Mouse (Mus musculus) urinary bladder, postnatal 25 days (tissue): ENCODE data around the gene Copb1.
"Not testable (repeated sequence)": the region's sequence is repeated elsewhere in the genome, so short reads cannot be mapped to it uniquely, and the experiment has no call there.

Experiments
- DNase-seq: peaks from one replicate; pipeline ENCODE4 v3.0.0; 2022; ENCODE audit warnings: low spot score

Gene Copb1

DNA sequence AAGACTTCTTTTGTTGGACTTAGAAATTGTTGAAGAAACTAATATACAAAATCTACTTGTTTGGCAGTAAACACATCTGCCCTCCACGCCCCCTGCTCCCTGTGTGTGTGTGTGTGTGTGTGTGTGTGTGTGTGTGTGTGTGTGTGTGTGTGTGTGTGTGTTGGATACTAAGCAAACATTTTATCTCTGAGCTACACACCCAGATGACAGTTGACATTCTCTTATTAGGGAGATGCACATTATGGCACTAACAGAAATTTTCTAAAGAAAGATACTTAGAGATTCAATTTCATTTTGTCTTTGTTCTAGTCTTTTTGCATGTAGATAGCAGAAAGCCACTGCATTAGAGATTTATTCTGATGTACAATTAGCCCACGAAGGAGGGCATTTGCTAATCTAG lies 37.6 kb downstream of the Copb1 start:
- no peak for DNase-seq

DNA sequence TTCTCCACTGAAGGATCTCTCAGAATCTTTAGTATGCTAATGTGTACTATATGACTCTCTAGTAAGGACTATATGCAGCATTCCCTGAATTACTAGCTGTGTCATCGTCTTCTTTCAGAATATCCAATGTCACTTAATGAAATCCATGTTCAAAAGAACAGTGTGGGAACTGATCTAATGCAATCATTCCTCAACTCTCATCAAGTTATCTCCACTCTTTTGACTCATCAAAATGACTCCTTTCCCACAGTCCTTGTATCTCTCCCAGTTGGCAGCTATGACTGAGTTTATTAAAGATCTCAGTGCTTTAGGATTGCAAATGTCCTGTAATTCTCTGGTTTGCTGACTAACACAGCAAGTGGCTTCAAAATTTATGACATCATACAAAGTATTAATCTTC lies 40.1 kb downstream of the Copb1 start:
- no peak for DNase-seq

DNA sequence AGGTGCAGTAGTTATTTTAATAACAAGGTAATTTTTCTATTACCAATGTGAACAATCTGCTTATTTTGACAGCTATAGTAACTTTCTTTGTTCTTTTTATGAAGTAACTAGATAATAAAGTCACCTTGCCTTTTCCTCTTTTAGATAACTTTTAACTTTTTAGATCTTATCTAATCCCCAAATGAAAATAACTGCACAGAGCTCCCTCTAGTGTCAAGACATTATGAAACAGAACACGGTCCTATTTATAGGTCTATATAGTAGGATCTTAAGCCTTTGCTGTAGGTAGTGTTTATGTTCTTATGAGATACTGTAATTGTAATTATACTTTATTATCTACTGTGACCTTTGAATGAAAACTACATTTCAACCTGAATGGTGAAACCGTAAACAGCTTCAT lies 41.0 kb downstream of the Copb1 start:
- no peak for DNase-seq

DNA sequence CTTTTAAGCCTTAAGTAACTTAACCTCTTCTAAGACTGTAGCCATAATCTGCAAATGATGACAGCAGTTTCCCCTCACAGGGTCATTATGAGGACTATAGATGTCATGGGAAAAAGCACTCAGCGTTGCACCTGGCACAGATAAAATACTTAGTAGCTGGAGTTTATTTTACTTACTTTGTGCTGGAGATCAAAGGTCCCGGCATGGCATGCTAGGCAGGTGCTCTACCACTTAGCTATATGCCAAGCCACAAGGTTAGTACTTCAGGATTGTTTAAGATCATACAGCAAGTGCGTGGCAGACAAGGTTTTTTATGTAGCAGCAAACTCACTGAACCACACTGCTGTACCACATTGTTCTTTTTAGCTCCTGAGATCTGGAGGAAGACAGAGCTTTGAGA lies 43.9 kb downstream of the Copb1 start:
- DNase-seq = no peak

DNA sequence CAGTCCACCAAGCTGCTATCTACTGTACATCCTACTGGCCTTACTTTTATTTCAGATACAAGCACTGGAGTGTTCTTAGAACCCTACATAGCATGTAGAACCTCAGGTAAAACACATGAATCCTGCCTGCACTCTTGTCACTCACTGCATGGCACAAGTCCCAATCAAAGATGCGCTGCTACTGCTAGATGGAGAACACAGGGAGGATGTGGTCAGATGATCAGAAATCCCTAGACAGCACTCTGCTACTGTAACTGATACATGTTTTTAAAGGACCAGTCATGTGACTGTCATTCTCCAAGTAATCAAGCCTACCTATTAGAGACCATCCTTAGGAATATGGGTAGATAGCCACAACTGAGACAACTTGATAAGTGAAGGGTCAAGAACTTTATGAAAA lies 44.7 kb downstream of the Copb1 start:
- DNase-seq = no peak

DNA sequence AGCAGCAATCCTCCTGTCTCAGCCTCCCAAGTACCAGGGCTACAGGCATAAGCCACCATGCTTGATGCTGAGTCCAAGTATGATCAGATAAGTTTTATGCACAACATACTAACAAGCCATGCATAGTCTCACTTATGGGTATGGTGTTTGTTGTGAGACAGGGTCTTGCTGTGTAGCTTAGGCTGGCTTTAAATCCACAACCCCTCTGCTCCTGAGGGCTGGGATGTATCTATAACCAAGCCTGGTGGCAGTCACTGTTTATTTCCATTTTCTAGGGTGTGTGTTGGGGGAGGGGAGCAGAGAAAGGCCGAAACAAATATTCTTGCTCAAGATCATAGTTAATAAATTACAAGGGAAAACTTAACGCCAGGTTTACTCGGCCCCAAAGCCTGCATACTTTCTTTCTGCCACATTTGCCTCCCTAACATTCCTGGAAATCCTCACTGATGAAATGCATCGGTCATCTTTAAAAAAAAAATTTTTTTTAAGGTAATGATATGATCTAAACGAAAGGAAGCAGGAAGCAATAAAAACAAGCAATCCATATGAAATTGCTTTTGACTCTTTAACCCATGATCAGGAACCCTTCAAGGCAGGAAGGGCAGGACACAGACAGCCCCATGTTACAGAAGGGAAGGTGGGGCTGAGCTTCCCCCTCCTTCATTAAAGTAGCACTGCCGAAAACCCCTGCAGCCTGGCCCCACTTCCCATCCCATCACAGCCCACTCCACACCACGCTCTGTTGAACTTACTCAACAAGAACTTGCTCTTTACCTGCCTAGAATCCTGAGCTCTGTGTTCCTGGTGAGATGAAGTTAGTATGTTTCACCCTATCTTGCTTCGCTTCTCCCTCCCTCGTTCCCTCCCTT lies 50.8 kb downstream of the Copb1 start:
- peak; percentile 21 for DNase-seq

DNA sequence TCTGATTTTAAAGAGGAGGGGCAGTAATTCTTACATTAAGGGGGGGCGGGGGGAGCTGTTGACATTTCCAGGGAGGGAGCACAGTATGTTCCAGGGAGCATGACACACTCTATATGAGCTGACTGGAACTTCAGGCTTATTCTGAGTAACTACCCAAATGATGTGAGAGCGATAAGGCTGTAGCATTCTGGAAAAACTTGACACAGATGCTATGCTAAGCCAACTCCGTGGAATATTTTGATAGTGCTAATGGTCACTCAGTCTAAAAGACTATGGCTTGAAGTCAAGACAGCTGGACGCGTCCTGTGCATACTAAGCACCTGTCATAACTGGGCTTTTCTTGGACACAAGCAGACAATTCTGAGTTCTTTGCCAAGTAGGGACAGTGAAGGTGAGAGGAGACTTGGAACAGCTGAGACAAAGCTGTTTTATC lies 51.5 kb downstream of the Copb1 start:
- DNase-seq = no peak

DNA sequence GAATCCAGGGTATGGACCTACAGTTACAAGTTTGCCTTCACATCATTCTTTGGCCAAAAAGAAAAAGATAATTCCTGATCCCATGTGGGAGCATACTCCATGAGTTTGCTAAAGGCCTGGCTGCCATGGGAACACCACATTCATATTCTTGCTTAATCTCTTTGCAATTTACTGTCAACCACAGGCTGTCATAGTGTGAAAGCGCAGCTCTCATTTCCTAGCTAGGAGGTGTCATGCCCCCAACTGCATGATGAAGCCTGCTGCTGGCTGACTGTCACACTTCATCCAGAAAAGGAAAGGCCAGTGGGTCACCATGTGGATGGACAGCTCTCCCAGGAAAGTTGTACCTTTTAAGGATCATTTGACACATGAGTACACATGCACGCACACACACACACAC lies 53.9 kb downstream of the Copb1 start:
- no peak for DNase-seq

DNA sequence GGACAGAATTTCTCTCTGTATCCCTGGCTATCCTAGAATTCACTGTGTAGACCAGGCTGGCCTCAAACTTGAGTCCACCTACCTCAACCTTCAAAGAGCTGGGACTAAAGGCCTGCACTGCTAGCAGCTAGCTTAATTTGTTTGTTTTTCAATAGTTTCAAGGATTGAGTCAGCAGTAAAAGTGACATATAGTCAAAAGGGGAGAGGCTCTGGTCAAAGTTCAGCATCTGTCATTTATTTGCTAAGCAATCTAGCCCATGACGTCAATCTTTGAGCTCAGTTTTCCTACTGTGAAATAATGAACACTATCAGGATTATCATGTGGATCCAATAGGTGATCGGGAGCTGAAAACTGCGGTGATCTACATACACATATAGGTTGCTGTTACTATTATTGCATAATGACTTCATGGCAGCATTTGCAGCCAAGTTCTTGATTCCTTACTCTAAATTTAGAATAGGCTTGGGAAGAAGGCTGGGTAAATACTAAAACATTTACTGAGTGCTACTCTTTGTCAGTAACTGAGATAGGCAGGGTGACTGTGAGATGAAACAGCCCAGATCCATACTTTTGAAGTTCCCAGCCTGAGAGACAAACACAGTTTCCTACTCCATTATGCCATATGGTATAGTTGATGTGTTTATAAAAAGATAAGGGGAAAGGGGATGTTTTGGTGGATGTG lies 54.9 kb downstream of the Copb1 start:
- no peak for DNase-seq

DNA sequence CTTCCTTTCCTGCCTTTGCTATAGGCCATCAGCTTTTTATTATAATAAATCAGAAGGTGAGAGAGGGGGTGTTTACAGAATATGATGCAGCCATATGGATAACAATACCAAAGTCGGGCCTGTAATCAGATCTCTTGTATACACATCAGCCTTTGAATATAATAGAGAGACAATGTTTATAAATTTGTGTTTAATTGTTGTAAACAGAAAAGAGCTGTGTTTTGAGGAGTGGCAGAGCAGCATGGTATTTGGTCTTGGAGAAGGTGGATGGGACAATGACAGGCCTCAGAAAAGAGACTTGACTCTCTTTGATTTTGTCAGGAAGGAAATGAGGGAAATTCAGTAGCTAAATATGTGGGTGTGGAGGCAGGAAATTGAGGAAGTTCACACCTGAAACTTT lies 56.3 kb downstream of the Copb1 start:
- DNase-seq = no peak

DNA sequence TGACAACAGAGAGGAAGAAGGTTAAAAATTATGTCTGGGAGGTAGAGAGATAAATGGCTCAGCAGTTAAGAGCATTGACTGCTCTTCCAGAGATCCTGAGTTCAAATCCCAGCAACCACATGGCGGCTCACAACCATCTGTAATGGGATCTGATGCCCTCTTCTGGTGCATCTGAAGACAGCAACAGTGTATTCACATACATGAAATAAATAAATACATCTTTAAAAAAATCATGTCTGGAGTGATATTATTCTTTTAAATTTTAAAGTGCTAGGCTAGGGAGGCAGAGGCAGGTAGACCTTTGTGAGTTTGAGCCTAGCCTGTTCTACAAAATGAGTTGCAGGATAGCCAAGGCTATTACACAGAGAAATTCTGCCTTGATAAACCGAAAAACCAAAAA lies 57.9 kb downstream of the Copb1 start:
- DNase-seq = not testable (repeated sequence)

DNA sequence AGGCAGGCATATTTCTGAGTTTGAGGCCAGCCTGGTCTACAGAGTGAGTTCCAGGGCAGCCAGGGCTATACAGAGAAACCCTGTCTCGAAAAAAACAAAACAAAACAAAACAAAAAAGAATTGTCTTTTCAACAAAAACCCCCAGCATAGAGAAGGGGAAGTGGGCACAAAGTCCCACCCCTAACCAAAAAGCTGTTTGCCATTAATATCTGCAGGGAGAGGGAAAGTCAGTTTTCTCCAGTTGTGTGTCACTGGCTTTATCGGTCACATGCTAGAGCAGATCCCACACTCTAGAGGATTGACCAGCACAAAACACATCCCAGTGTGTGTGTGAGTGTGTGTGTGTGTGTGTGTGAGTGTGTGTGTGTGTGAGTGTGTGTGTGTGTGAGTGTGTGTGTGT lies 59.7 kb downstream of the Copb1 start:
- not testable (repeated sequence) for DNase-seq

DNA sequence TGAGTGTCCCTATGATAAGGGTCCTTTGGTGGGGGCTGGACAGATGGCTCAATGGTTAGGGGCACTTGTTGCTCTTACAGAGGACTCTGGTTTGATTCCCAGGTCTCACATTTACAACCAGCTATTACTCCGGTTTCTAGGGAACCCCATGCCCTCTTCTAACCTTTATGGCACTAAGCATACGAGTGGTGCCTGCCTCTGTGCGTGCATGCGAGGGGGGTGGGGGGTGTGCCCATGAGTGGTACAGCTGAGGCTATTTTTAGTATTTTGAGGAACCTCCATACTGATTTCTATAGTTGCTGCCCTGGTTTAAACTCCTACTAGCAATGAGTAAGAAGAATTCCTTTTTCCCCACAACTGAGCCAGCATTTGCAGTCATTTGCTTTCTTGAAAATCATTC lies 60.3 kb downstream of the Copb1 start:
- no peak for DNase-seq

DNA sequence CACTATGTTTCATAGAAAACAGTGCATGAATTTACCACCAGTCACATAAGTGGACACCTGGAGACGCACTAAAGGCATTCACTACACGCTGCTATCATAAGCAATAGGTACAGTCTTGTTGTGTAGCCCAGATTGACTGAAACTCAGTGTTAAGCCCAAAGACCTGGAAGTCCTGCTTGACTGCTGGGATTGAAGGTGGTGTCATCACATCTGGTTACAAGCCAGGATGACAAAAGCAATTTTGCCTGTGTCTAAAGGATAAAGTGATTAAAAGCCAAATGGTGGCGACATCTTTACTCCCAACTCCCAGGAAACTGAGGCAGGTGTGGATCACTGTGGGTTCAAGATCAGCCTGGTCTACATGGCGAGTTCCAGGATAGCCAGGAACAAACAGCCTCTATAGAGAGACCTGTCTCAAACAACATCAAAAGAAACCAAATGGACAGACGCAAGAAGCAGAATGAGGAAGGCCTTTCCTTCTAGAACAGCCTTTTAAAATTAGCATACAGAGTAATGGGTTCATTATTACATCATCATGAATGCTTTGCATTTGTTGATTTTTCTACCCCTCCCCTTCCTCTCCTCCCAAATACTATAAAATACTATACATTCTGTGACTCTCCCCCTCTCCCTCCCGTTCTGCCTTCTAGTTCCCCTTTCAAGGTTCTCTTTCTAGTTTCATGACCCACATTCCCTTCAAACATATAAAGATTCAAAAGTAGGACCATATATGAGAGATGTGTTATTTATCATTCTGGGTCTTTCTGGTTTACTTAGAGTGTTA lies 61.0 kb downstream of the Copb1 start:
- DNase-seq = no peak

DNA sequence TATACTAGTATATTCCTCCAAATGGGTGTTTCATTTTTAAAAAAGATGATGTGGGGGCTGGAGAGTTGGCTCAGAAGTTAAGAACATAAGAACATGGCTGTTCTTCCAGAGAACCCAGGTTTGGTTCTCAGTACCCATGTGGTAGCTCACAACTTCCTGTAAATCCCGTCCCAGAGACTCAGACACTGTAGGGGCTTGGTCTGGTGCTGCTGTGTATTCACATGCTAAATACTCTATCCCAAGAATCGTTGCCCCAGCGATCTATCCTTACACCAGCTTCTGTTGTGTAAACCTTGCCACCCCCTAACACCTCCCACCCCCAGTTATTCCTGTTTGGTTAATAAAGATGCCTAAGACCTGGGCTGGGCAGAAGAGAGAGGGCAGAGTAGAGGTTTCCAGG lies 61.9 kb downstream of the Copb1 start:
- no peak for DNase-seq

DNA sequence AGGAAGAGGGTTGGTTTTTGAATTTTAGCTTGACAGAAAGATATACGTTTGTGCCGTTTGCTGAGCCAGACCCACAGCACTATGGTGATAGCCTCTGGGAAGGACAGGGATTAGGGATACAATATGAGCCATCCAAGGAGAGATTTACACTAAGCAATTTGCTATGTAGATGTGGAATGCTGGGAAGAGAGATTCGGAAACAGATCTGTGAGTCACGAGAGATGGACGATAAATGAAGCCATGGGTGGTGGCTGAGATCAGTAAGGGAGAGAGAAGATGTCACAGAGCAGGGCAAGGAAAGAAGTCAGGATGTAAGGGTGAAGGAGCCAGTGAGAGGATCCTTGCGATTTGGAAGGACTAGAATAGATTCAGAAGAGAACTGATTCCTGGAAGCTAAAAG lies 71.1 kb downstream of the Copb1 start:
- no peak for DNase-seq

DNA sequence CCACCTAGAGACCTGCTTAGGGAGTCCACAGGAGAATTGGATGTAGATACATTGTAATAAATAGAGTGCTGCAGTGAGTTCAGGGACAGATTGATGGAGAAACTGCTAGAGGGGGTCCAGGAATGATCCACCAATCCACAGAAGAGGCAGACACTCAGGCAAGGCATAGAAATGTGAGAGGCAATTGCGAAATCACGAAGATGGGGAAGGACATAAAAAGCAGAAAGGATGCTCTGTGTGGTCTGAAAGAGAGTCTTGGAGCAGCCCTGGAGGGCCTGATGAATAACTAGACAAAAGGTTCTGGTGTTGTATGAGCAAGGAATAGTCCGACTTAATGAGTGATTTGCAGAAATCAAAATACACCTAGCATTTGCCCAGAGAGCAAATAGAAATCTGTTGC lies 71.8 kb downstream of the Copb1 start:
- no peak for DNase-seq

DNA sequence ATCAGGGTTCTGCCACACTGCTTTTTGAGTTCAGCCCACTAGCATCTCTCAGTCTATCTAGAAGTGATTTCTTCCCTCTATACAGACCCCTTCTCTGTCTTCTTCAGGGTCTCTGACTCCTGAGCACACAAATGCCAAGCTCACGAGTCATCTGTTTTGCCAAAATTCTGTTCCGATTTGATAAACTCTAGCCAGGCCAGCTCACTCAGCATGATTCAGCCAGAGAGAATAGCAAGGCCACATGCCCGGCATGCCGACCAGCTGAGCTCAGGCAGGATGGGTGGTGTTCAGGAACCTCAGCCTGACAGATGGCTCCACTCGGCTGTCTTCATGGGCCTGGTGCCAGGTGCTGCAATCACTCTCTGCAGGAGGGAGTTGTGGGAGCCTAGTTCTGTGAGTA lies 73.1 kb downstream of the Copb1 start:
- peak; percentile 83 for DNase-seq

DNA sequence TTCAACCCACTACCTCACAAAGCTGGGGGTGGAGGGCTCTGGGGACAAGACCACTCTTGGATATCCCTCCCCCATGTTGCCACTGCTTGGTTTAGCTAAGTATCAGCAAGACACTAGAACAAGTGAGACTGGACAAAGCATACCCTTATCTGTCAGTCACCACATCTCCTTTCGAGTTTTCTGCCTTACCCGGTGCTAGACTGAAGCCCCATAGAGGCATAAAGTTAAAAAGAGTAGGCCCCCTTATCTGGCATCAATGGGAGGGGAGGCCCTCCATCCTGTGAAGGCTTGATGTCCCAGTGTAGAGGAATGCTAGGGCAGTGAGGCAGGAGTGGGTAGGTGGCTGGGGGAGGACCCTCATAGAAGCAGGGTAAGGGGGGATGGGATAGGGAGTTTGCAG lies 77.9 kb downstream of the Copb1 start:
- DNase-seq = no peak

DNA sequence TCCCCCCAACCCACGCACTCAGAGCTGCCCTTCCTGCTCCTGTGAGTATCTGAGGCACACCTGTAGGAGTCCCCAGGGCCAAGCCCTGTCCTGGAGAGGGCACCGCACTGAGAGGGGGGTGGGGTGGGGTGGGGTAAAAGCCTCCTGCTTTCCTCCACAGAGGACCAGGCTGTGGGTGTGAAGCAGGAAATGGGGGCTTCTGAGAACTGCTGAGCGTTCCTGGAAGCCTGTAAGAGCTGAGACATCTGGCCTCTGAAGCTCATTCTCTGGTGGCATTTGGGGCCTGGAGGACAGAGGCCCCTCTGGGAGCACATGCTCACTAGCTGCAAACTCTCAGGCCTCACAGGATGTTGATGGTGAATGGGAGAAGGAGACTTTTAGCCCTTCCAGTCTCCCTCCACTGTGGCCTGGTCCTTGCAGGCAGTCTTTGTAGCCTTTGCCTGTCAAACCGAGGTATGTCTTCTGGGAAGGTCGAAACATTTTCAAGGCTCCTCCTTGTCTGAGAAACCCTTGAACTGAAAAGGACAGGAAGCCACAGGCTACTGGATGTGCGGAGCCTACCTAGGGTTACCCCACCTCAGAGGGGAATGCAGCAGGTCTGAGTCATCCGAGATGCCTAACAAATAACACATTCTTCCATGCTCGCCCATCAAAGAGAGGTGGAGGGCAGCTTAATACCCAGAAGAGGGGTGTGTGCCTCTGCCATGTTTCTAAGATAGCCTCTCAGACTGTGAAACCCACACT lies 83.0 kb downstream of the Copb1 start:
- DNase-seq = peak; percentile 25

DNA sequence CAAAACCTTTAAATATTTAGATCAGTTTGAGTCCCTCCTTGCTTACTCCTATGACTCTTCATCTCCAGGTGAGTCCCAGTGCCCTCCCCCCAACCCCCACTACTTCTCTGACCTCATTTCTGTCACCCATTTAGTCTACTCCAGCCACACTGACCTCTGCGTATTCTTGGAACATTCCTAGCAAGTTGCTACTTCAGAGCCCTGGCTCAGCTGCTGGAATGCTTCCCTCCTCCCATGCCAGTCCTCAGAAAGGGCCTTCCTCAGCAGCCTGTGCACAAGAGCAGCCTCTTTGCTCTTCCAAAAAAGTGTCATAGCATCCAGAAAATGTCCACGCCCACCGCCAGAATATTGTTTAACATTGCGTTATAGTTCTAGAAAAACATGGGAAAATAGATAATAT lies 84.5 kb downstream of the Copb1 start:
- no peak for DNase-seq

DNA sequence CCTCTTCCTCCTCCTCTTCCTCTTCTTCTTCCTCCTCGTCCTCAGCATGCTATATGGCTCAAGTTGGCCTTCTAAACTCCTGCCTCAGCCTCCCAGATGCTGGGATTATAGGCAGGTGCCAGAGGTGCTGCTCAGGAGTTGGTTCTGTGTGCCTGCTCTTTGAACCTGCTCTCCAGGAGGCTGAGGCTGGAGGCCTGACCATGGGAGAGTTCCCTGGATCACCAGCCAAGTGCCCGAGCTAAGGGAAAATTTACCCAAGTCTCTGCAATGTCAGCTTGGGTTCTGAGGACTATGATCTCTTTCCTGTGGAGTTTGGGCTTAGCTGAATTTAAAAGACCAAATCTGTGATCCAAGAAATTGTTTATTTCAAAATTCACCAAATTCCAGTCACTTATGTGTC lies 85.1 kb downstream of the Copb1 start:
- DNase-seq = no peak
